Mouse (Mus musculus): ENCODE results near the gene Gng12. TPM values are rescaled to one million over a fixed set of nuclear protein-coding genes. Genes with fewer than 3 reads are reported as not detected.

Gng12 gene
- polyA plus RNA-seq, 1 experiment = 73.9 TPM

GRCm38 (mm10) chr6:66981366-66981765 is 85.2 kb downstream of the Gng12 start:
- Histone ChIP-seq H3K27me3 (ENCODE audit: control insufficient read depth, insufficient read depth, low read length) (no peaks in the 10 kb centered on the region), H3K4me3 (ENCODE audit: low read depth, low read length) (no peak overlapping the region), H3K27ac (ENCODE audit: insufficient read depth, low read depth, low read length) (no peak overlapping the region), H3K36me3 (ENCODE audit: control insufficient read depth, insufficient read depth, low read length) (no peaks in the 10 kb centered on the region), H3K4me1 (ENCODE audit: control insufficient read depth, insufficient read depth, insufficient read length, low read length) (peaks cover 13% of the 10 kb centered on the region)
- TF ChIP-seq CTCF (IDR thresholded peaks at IDR 0.05; ENCODE audit: extremely low read depth, insufficient read length, insufficient replicate concordance, low read depth, low read length) (no peak), POLR2A (IDR thresholded peaks at IDR 0.05; ENCODE audit: low read depth, low read length) (no peak)
- 50% methylated on average over 3 of the region's 3 CpGs for WGBS

DNA sequence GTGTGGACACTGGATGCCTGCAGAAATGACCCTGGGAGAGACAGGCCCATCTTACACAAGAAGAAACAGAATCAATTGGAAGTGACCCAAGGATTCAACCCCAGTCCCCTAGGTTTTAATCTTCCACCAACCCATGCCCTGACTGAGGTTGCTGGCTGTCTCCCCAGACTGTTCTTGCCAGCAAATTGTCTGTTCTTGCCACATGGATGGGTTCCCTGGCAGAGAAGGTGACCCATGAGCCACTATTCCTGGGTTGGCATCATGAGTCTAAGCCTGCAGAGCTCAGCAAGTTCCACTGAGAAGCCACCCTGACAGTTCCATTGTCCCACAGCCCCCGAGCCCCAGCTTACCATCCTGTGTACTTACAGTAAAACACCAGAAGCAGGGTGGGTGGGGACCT is 85.7 kb downstream of the Gng12 start:
- Histone ChIP-seq H3K27ac (ENCODE audit: insufficient read depth, low read depth, low read length) (no peak overlapping the region), H3K4me3 (ENCODE audit: low read depth, low read length) (no peak overlapping the region), H3K4me1 (ENCODE audit: control insufficient read depth, insufficient read depth, insufficient read length, low read length) (peaks cover 13% of the 10 kb centered on the region), H3K36me3 (ENCODE audit: control insufficient read depth, insufficient read depth, low read length) (no peaks in the 10 kb centered on the region), H3K27me3 (ENCODE audit: control insufficient read depth, insufficient read depth, low read length) (no peaks in the 10 kb centered on the region)
- WGBS = 90% methylated on average over 1 of the region's 1 CpGs
- TF ChIP-seq CTCF (IDR thresholded peaks at IDR 0.05; ENCODE audit: extremely low read depth, insufficient read length, insufficient replicate concordance, low read depth, low read length) = no peak
- TF ChIP-seq POLR2A (IDR thresholded peaks at IDR 0.05; ENCODE audit: low read depth, low read length) = no peak

GRCm38 (mm10) chr6:66984079-66984478 is 87.9 kb downstream of the Gng12 start:
- Histone ChIP-seq H3K4me1 (ENCODE audit: control insufficient read depth, insufficient read depth, insufficient read length, low read length) (peaks cover 12% of the 10 kb centered on the region), H3K27ac (ENCODE audit: insufficient read depth, low read depth, low read length) (no peak overlapping the region), H3K36me3 (ENCODE audit: control insufficient read depth, insufficient read depth, low read length) (0 out of 2 replicates have a peak, but pooled peaks cover 2% of the 10 kb centered on the region), H3K27me3 (ENCODE audit: control insufficient read depth, insufficient read depth, low read length) (no peaks in the 10 kb centered on the region), H3K4me3 (ENCODE audit: low read depth, low read length) (no peak overlapping the region)
- TF ChIP-seq CTCF (IDR thresholded peaks at IDR 0.05; ENCODE audit: extremely low read depth, insufficient read length, insufficient replicate concordance, low read depth, low read length) (no peak), POLR2A (IDR thresholded peaks at IDR 0.05; ENCODE audit: low read depth, low read length) (no peak)
- WGBS = 64% methylated on average over 5 of the region's 5 CpGs

DNA sequence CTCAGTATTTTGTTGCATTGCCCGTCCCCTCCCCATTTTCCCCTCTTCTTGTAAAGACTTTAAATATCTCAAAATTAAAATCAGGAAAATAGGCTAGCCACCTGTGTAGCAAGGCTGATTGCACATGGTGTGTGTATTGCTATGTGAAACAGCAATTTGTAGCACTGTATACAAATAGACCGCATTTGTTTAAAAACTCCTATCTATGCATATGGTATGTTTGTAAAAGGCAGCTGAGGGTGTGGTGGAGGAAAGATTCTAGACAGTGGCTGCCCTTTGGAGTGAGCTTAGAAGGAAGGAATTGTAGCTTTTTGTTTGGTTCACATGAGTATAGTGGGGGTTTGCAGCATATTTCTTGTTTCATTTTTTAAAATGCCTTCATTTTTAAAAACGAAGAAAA is 88.5 kb downstream of the Gng12 start:
- Histone ChIP-seq H3K4me1 (ENCODE audit: control insufficient read depth, insufficient read depth, insufficient read length, low read length) (peaks cover 15% of the 10 kb centered on the region), H3K27ac (ENCODE audit: insufficient read depth, low read depth, low read length) (no peak overlapping the region), H3K4me3 (ENCODE audit: low read depth, low read length) (no peak overlapping the region), H3K27me3 (ENCODE audit: control insufficient read depth, insufficient read depth, low read length) (no peaks in the 10 kb centered on the region), H3K36me3 (ENCODE audit: control insufficient read depth, insufficient read depth, low read length) (0 out of 2 replicates have a peak, but pooled peaks cover 2% of the 10 kb centered on the region)
- WGBS = 45% methylated on average over 3 of the region's 3 CpGs
- TF ChIP-seq POLR2A (IDR thresholded peaks at IDR 0.05; ENCODE audit: low read depth, low read length) = no peak
- no peak for TF ChIP-seq CTCF (IDR thresholded peaks at IDR 0.05; ENCODE audit: extremely low read depth, insufficient read length, insufficient replicate concordance, low read depth, low read length)

GRCm38 (mm10) chr6:66985500-66985899 is 89.3 kb downstream of the Gng12 start:
- WGBS = 70% methylated on average over 7 of the region's 7 CpGs
- Histone ChIP-seq H3K27me3 (ENCODE audit: control insufficient read depth, insufficient read depth, low read length) (no peaks in the 10 kb centered on the region), H3K36me3 (ENCODE audit: control insufficient read depth, insufficient read depth, low read length) (0 out of 2 replicates have a peak, but pooled peaks cover 2% of the 10 kb centered on the region), H3K4me3 (ENCODE audit: low read depth, low read length) (no peak overlapping the region), H3K27ac (ENCODE audit: insufficient read depth, low read depth, low read length) (no peak overlapping the region), H3K4me1 (ENCODE audit: control insufficient read depth, insufficient read depth, insufficient read length, low read length) (peaks cover 15% of the 10 kb centered on the region)
- no peak for TF ChIP-seq CTCF (IDR thresholded peaks at IDR 0.05; ENCODE audit: extremely low read depth, insufficient read length, insufficient replicate concordance, low read depth, low read length)
- TF ChIP-seq POLR2A (IDR thresholded peaks at IDR 0.05; ENCODE audit: low read depth, low read length) = no peak

DNA sequence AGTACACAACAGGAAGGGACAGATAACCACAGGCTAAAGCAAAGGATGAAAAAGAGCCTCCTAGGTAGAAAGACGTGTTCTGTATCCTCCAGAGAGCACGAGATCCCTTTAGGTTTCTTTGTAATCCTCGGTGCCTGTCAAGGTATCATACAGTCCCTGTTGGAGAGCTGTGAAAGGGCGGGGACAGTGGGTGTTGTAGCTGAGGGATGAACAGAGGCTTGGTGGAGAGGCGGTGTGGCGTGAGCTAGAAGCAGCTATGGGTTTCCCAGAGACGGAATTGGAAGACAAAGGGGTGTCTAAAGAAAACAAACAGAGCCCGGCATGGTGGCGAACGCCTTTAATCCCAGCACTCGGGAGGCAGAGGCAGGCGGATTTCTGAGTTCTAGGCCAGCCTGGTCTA is 89.9 kb downstream of the Gng12 start:
- Histone ChIP-seq H3K4me3 (ENCODE audit: low read depth, low read length) (no peak overlapping the region), H3K36me3 (ENCODE audit: control insufficient read depth, insufficient read depth, low read length) (0 out of 2 replicates have a peak, but pooled peaks cover 2% of the 10 kb centered on the region), H3K4me1 (ENCODE audit: control insufficient read depth, insufficient read depth, insufficient read length, low read length) (peaks cover 15% of the 10 kb centered on the region), H3K27me3 (ENCODE audit: control insufficient read depth, insufficient read depth, low read length) (no peaks in the 10 kb centered on the region), H3K27ac (ENCODE audit: insufficient read depth, low read depth, low read length) (no peak overlapping the region)
- no peak for TF ChIP-seq POLR2A (IDR thresholded peaks at IDR 0.05; ENCODE audit: low read depth, low read length)
- TF ChIP-seq CTCF (IDR thresholded peaks at IDR 0.05; ENCODE audit: extremely low read depth, insufficient read length, insufficient replicate concordance, low read depth, low read length) = no peak
- WGBS = 94% methylated on average over 12 of the region's 12 CpGs

GRCm38 (mm10) chr6:66987643-66988042 is 91.4 kb downstream of the Gng12 start:
- Histone ChIP-seq H3K4me1 (ENCODE audit: control insufficient read depth, insufficient read depth, insufficient read length, low read length) (peaks cover 15% of the 10 kb centered on the region), H3K27me3 (ENCODE audit: control insufficient read depth, insufficient read depth, low read length) (no peaks in the 10 kb centered on the region), H3K27ac (ENCODE audit: insufficient read depth, low read depth, low read length) (no peak overlapping the region), H3K36me3 (ENCODE audit: control insufficient read depth, insufficient read depth, low read length) (0 out of 2 replicates have a peak, but pooled peaks cover 2% of the 10 kb centered on the region), H3K4me3 (ENCODE audit: low read depth, low read length) (no peak overlapping the region)
- TF ChIP-seq CTCF (IDR thresholded peaks at IDR 0.05; ENCODE audit: extremely low read depth, insufficient read length, insufficient replicate concordance, low read depth, low read length) (no peak), POLR2A (IDR thresholded peaks at IDR 0.05; ENCODE audit: low read depth, low read length) (no peak)
- 72% methylated on average over 3 of the region's 3 CpGs for WGBS
